Mouse (Mus musculus) mature B cell (primary cell): ENCODE measurements around the gene Klk1b26.
"Not testable (repeated sequence)": the region's sequence is repeated elsewhere in the genome, so short reads cannot be mapped to it uniquely, and the experiment has no call there.

Experiments used
- in situ Hi-C: fragments of 300-500 bp; cut with MboI; formaldehyde crosslinking; loops from 2 replicates; pipeline ENCODE4 v1.14.3; 2019

The Klk1b26 gene

GRCm38 (mm10) chr7:44011868-44012267 is at the start of gene Klk1b26:
Gene Klk1b26 (plus strand): TSS chr7:44012168.
- in situ Hi-C loops = not testable (repeated sequence)

GRCm38 (mm10) chr7:43966451-43966850 is 45.5 kb upstream of the Klk1b26 start, which contains the start of gene Klk1b1:
Gene Klk1b1 (plus strand): TSS chr7:43966751.
- in situ Hi-C loops = no loop called here

GRCm38 (mm10) chr7:43967058-43967457 is 44.9 kb upstream of the Klk1b26 start:
- in situ Hi-C loops = no loop called here

- in situ Hi-C loops = no loop called here
Measured at GRCm38 (mm10) chr7:43967612-43968011, 44.4 kb upstream of the Klk1b26 start.

GRCm38 (mm10) chr7:43975761-43976160 is 36.2 kb upstream of the Klk1b26 start, which contains the start of gene Klk1b9:
Gene Klk1b9 (plus strand): TSS chr7:43976061.
- in situ Hi-C loops = not testable (repeated sequence)

- in situ Hi-C loops = no loop called here
Measured at GRCm38 (mm10) chr7:43985657-43986056, 26.3 kb upstream of the Klk1b26 start.

- in situ Hi-C loops = not testable (repeated sequence)
Measured at GRCm38 (mm10) chr7:43994821-43995220, 17.1 kb upstream of the Klk1b26 start.

GRCm38 (mm10) chr7:43995577-43995976 is 16.4 kb upstream of the Klk1b26 start, which contains the start of gene Klk1b11:
Gene Klk1b11 (plus strand): TSS chr7:43995877.
- in situ Hi-C loops = not testable (repeated sequence)

- in situ Hi-C loops = no loop called here
Measured at GRCm38 (mm10) chr7:44004847-44005246, 7.1 kb upstream of the Klk1b26 start.

GRCm38 (mm10) chr7:44014666-44015065 is 2.7 kb downstream of the Klk1b26 start:
- in situ Hi-C loops = not testable (repeated sequence)

GRCm38 (mm10) chr7:44015071-44015470 is 3.1 kb downstream of the Klk1b26 start:
- in situ Hi-C loops = no loop called here

GRCm38 (mm10) chr7:44051990-44052389 is 40.0 kb downstream of the Klk1b26 start, which contains the start of gene Klk1b27:
Gene Klk1b27 (plus strand): TSS chr7:44052290.
- in situ Hi-C loops = not testable (repeated sequence)
